Mouse (Mus musculus) liver, adult 2 months (tissue): ENCODE measurements around the gene Ephx4.
"Not testable (repeated sequence)": the region's sequence is repeated elsewhere in the genome, so short reads cannot be mapped to it uniquely, and the experiment has no call there.

Source experiments
- CTCF ChIP-seq: fragments of 200-500 bp; IDR thresholded peaks from 2 replicates; pipeline ENCODE4 v1.5.1; 2011; ENCODE audit warnings: low read depth, low read length, control low read depth
- POLR2A ChIP-seq: fragments of 200-500 bp; IDR thresholded peaks from 2 replicates; pipeline ENCODE4 v1.6.1; 2011; ENCODE audit warnings: low read length, control low read depth; ENCODE audit not compliant: insufficient read depth; ENCODE audit errors: extremely low read depth

DNA sequence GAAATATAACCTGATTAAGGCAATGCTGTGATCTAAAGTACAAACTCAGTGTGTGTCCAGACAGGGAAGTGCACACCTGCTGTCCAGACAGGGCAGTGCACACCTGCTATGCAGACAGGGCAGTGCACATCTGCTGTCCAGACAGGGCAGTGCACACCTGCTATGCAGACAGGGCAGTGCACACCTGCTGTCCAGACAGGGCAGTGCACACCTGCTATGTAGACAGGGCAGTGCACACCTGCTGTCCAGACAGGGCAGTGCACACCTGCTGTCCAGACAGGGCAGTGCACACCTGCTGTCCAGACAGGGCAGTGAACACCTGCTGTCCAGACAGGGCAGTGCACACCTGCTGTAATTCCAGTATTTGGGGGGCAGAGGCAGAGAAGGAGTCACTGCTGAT, 16.1 kb upstream of the Ephx4 start:
- not testable (repeated sequence) for TF ChIP-seq CTCF, POLR2A
